Mouse (Mus musculus) testis, adult 2 months (tissue): ENCODE results near the gene Galnt18. TPM values are rescaled to one million over a fixed set of nuclear protein-coding genes. Genes with fewer than 3 reads are reported as not detected.

Source experiments
- H3K27ac ChIP-seq: fragments of 200-500 bp; 2 replicates; pipeline ENCODE4 v1.5.1; 2012; ENCODE audit warnings: low read depth, low read length; ENCODE audit not compliant: control insufficient read depth, insufficient read depth
- H3K27me3 ChIP-seq: fragments of 200-500 bp; 2 replicates; pipeline ENCODE4 v1.6.1; 2012; ENCODE audit warnings: mild to moderate bottlenecking, low read length, moderate library complexity; ENCODE audit not compliant: control insufficient read depth, insufficient read depth
- H3K36me3 ChIP-seq: fragments of 200-500 bp; 2 replicates; pipeline ENCODE4 v1.6.1; 2012; ENCODE audit warnings: mild to moderate bottlenecking, low read length; ENCODE audit not compliant: control insufficient read depth, insufficient read depth
- H3K4me1 ChIP-seq: fragments of 200-500 bp; 2 replicates; pipeline ENCODE4 v1.6.1; 2012; ENCODE audit warnings: low read length; ENCODE audit not compliant: control insufficient read depth, insufficient read depth
- H3K4me3 ChIP-seq: fragments of 200-500 bp; 2 replicates; pipeline ENCODE4 v1.5.1; 2012; ENCODE audit warnings: low read depth, mild to moderate bottlenecking, low read length, moderate library complexity, mixed read lengths; ENCODE audit not compliant: control insufficient read depth
- CTCF ChIP-seq: fragments of 200-500 bp; IDR thresholded peaks from 2 replicates; pipeline ENCODE4 v1.5.1; 2012; ENCODE audit warnings: low read depth, mild to moderate bottlenecking, inconsistent platforms, low read length, moderate library complexity; ENCODE audit not compliant: control insufficient read depth, insufficient read depth, insufficient replicate concordance
- POLR2A ChIP-seq: fragments of 200-500 bp; IDR thresholded peaks from 2 replicates; pipeline ENCODE4 v1.6.1; 2012; ENCODE audit warnings: low read depth, mild to moderate bottlenecking, inconsistent platforms, low read length, moderate library complexity; ENCODE audit not compliant: control insufficient read depth
- polyA plus RNA-seq: library from polyadenylated mRNA; depleted of rRNA; stranded (reverse); fragments of >200 nt; gene quantifications from 2 replicates; pipeline ENCODE4 v1.2.3, GENCODE M21; 2012

Galnt18 gene
- polyA plus RNA-seq, 1 experiment: 3.3 TPM

DNA sequence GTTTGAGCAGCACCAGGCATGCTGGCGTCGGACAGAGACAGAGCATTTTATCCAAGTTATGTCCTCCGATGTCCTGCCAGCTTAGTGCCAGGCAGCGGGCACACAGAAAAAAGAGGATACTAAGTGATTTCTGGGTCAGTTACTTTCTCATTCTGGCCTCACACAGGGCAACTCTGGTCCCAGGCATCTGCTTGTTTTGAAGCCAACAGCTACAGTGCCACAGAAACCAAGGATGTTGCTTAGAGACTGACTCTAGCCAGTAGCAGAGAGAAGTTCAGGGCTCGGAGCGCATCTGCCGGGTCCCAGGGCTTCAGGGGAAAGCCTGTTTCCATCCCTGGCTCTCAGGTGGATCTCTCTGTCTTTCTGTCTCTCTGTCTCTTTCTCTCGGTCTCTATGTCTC is 124.8 kb downstream of the Galnt18 start:
- H3K27ac ChIP-seq: no peak overlapping the region
- H3K4me1 ChIP-seq: no peaks in the 10 kb centered on the region
- no peaks in the 10 kb centered on the region for H3K27me3 ChIP-seq
- H3K4me3 ChIP-seq: no peak overlapping the region
- TF ChIP-seq POLR2A (no peak), CTCF (no peak)
- no peaks in the 10 kb centered on the region for H3K36me3 ChIP-seq

DNA sequence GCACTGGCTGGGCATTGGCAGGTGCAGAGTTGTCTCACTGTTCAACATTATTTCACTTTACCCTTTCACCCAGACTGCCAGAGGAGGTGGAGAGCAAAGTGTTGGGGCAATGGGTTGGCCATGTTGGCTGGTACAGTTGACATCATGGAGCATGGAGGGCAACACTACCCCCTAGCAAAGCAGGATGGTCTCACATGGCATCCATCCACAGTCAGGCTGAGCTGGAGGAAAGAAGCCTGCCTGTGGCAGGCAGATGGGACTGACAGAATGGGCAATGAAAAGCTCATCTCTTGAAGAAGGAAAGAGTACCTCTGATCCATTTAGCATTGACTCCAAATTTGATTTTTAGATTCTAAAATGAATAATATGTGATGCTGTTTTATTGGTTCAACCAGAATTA is 125.3 kb downstream of the Galnt18 start:
- TF ChIP-seq POLR2A (no peak), CTCF (no peak)
- Histone ChIP-seq H3K36me3 (no peaks in the 10 kb centered on the region), H3K4me1 (no peaks in the 10 kb centered on the region), H3K4me3 (no peak overlapping the region), H3K27ac (no peak overlapping the region), H3K27me3 (no peaks in the 10 kb centered on the region)

DNA sequence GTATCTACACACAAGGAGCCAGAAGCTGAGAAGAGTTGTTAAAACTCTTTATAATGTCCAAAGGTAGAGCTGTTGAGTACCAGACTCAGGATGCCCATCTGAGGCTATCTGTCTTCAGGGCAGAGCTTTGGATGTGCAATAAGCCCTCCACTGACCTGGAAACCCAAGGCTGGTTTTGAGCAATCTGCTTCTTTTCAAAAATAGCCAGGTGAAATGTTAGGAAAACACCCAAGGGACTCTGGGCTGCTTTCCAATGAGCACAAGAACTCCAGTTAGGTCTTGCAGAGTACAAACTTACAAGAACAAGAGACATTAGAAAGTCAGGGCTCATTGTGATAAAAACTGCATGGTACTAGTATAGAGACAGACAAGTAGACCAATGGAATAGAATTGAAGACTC is 135.4 kb downstream of the Galnt18 start:
- no peak overlapping the region for H3K27ac ChIP-seq
- no peaks in the 10 kb centered on the region for H3K27me3 ChIP-seq
- H3K36me3 ChIP-seq: no peaks in the 10 kb centered on the region
- no peak overlapping the region for H3K4me3 ChIP-seq
- TF ChIP-seq POLR2A: no peak
- TF ChIP-seq CTCF: no peak
- H3K4me1 ChIP-seq: no peaks in the 10 kb centered on the region

DNA sequence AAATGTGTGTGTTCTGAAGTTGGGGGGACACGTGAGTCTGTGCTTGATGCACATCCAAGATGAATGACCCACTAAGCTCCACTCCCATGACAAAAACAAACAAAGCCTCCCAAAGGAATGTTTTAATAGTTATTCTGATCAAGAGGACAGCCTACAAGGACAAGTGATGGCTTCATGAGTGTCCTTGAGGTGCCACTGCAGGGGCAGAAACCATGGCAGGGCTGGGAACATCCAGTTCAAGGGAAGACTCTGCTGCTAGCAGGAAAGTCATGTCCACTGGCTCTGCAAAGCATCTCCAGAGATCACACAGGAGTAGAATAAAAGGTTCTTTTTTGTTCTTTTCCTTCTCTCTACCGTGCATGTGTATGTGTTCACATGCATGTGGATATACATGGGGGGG is 140.9 kb downstream of the Galnt18 start:
- Histone ChIP-seq H3K27ac (no peak overlapping the region), H3K27me3 (no peaks in the 10 kb centered on the region), H3K4me1 (no peaks in the 10 kb centered on the region), H3K36me3 (no peaks in the 10 kb centered on the region), H3K4me3 (no peak overlapping the region)
- TF ChIP-seq POLR2A: no peak
- no peak for TF ChIP-seq CTCF

DNA sequence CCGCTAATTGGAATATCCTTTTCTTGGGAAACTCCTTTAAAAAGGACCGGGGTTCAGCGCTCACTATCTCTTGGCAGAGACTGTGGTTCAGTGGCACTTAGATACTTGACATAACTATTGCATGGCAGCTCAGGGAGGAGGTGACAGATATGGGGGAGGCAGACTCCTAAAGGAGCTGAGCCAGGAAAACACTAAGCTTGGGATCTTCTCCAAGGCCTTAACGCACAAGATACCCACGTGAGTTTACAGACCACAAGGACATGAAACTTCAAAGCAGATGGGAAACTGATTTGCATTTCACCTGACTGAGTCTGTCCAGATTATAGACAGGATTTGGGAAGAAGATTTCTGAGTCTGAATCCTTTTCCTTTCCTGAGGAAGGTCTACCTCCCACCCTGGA is 141.3 kb downstream of the Galnt18 start:
- Histone ChIP-seq H3K27me3 (no peaks in the 10 kb centered on the region), H3K27ac (no peak overlapping the region), H3K4me3 (no peak overlapping the region), H3K4me1 (no peaks in the 10 kb centered on the region), H3K36me3 (no peaks in the 10 kb centered on the region)
- no peak for TF ChIP-seq CTCF
- TF ChIP-seq POLR2A: no peak

DNA sequence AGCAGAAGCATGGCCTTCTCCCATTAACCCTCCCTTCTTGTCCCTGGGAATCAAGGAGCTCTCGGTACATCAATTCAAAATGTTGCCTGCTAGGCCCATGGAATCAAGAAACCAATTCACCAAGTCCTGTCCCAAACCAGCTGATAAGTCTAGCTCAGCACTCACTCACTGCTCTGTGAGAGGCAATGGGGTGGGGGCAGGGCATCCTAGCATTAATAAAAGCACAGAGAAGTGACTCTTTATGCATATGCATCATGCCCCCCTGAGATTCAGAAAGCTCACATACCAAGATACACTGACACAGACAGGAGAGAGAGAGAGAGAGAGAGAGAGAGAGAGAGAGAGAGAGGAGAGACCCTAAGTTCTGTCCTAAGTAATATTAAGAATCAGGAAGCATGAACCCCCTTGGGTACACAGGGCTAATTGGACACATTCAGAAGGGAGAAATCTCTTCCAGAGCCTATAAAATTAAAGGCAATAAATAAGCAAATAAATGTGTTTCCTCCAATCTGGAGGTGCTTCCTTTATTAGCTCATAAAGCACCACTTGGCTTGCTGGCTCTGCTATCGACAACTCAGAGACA is 141.8 kb downstream of the Galnt18 start:
- no peaks in the 10 kb centered on the region for H3K4me1 ChIP-seq
- no peaks in the 10 kb centered on the region for H3K36me3 ChIP-seq
- no peak overlapping the region for H3K27ac ChIP-seq
- no peak overlapping the region for H3K4me3 ChIP-seq
- TF ChIP-seq CTCF (no peak), POLR2A (no peak)
- H3K27me3 ChIP-seq: no peaks in the 10 kb centered on the region

DNA sequence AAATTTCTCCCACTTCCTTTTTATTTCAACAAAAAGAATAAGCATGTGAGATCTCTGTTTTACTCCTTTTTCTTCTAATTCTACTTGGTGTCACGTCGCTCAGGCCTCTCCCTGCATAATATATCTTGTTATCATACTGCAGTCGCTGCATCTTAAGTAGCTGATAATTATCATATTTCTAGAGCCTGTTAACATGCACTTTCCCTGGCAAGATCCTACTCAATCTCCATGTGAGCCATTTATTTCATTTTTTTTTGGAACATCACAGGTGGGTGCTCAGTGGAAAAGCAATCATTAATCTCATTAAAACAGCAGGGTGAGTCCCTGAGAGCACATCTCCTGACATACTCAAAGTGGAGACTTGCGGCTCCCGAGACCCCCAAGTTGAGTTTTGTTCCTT is 143.3 kb downstream of the Galnt18 start:
- no peaks in the 10 kb centered on the region for H3K27me3 ChIP-seq
- no peak for TF ChIP-seq POLR2A
- TF ChIP-seq CTCF: no peak

DNA sequence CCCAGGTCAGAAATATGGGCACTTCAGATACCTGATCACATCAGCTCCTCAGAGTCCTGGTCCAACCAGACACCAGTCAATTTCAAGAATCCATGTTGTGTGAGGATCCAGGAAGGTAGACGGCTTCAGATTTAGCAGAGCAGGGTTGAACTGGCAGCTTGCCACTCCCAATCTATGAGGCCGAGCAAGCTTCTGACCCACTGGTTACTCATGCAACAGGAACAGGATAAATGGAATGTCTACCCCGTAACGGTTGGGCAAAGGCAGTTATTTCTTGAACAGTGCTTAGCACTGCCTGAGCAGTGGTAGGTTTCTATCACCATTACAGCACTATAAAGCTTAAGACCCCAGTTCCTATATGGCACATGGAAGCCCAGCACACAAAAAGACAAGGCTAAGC is 148.5 kb downstream of the Galnt18 start:
- Histone ChIP-seq H3K36me3 (no peaks in the 10 kb centered on the region), H3K27me3 (no peaks in the 10 kb centered on the region), H3K4me3 (no peak overlapping the region), H3K27ac (no peak overlapping the region), H3K4me1 (peaks cover 4% of the 10 kb centered on the region; the same call in 1 of the 2 replicates)
- no peak for TF ChIP-seq POLR2A
- TF ChIP-seq CTCF: no peak

More for the DNA sequence above, 143.3 kb downstream of the Galnt18 start:
- H3K4me3 ChIP-seq: no peak overlapping the region
- no peak overlapping the region for H3K27ac ChIP-seq
- no peaks in the 10 kb centered on the region for H3K4me1 ChIP-seq
- no peaks in the 10 kb centered on the region for H3K36me3 ChIP-seq
